Mouse (Mus musculus): ENCODE results near the gene Prkcd. TPM values are rescaled to one million over a fixed set of nuclear protein-coding genes. Genes with fewer than 3 reads are reported as not detected.
A peak's percentile ranks its signal among the peaks of the same experiment; 100 is the strongest.

Prkcd gene
- polyA plus RNA-seq, 1 experiment from 2014 or later: 14.7 TPM

GRCm38 (mm10) chr14:30594092-30594695 is 31.8 kb downstream of the Prkcd start:
- peak overlapping the region; percentile 37 for H3K27ac ChIP-seq
- H3K9ac ChIP-seq: no peak overlapping the region
- H3K4me1 ChIP-seq: peaks cover 18% of the 10 kb centered on the region
- H3K4me2 ChIP-seq: no peak overlapping the region
- no peaks in the 10 kb centered on the region for H3K36me3 ChIP-seq (replicated peaks)
- ATAC-seq (replicated peaks): peak; percentile 69
- H3K4me3 ChIP-seq: no peak overlapping the region
- H3K27me3 ChIP-seq (replicated peaks): no peaks in the 10 kb centered on the region
- WGBS: 18% methylated on average over 7 of the region's 7 CpGs
- H3K9me3 ChIP-seq: no peaks in the 10 kb centered on the region

- ATAC-seq (replicated peaks): peak; percentile 78
- WGBS: 32% methylated on average over 11 of the region's 11 CpGs
- H3K4me3 ChIP-seq: no peak overlapping the region
Observed at GRCm38 (mm10) chr14:30593279-30594091, 32.5 kb downstream of the Prkcd start.

GRCm38 (mm10) chr14:30591417-30591816 is 34.6 kb downstream of the Prkcd start:
- no peak for ATAC-seq (replicated peaks)
- peaks cover 30% of the 10 kb centered on the region for H3K4me1 ChIP-seq
- no peaks in the 10 kb centered on the region for H3K36me3 ChIP-seq (replicated peaks)
- H3K9ac ChIP-seq: no peak overlapping the region
- H3K4me3 ChIP-seq: no peak overlapping the region
- H3K27ac ChIP-seq: no peak overlapping the region
- H3K9me3 ChIP-seq: no peaks in the 10 kb centered on the region
- no peak overlapping the region for H3K4me2 ChIP-seq
- H3K27me3 ChIP-seq (replicated peaks): no peaks in the 10 kb centered on the region
- WGBS: 12% methylated on average over 6 of the region's 6 CpGs

More at GRCm38 (mm10) chr14:30593279-30594091, 32.5 kb downstream of the Prkcd start:
- H3K4me1 ChIP-seq: peaks cover 18% of the 10 kb centered on the region
- H3K9me3 ChIP-seq: no peaks in the 10 kb centered on the region
- peak overlapping the region; percentile 37 for H3K27ac ChIP-seq
- H3K4me2 ChIP-seq: no peak overlapping the region
- H3K36me3 ChIP-seq (replicated peaks): no peaks in the 10 kb centered on the region
- no peak overlapping the region for H3K9ac ChIP-seq
- H3K27me3 ChIP-seq (replicated peaks): no peaks in the 10 kb centered on the region

- ATAC-seq (replicated peaks): no peak
- 72% methylated on average over 7 of the region's 7 CpGs for WGBS
- Histone ChIP-seq H3K9ac (no peak overlapping the region), H3K4me1 (peaks cover 31% of the 10 kb centered on the region), H3K27ac (no peak overlapping the region), H3K36me3 (replicated peaks) (no peaks in the 10 kb centered on the region), H3K4me2 (no peak overlapping the region), H3K27me3 (replicated peaks) (no peaks in the 10 kb centered on the region), H3K9me3 (no peaks in the 10 kb centered on the region), H3K4me3 (no peak overlapping the region)
Observed at GRCm38 (mm10) chr14:30590918-30591317, 35.1 kb downstream of the Prkcd start.

- no peak overlapping the region for H3K9ac ChIP-seq
- H3K9me3 ChIP-seq: no peaks in the 10 kb centered on the region
- no peaks in the 10 kb centered on the region for H3K36me3 ChIP-seq (replicated peaks)
- H3K27ac ChIP-seq: no peak overlapping the region
- 72% methylated on average over 11 of the region's 11 CpGs for WGBS
- no peaks in the 10 kb centered on the region for H3K27me3 ChIP-seq (replicated peaks)
- no peak overlapping the region for H3K4me2 ChIP-seq
- peaks cover 31% of the 10 kb centered on the region for H3K4me1 ChIP-seq
- ATAC-seq (replicated peaks): no peak
- H3K4me3 ChIP-seq: no peak overlapping the region
Observed at GRCm38 (mm10) chr14:30590041-30590645, 35.9 kb downstream of the Prkcd start.

- Histone ChIP-seq H3K4me3 (no peak overlapping the region), H3K4me2 (no peak overlapping the region), H3K9ac (no peak overlapping the region), H3K9me3 (no peaks in the 10 kb centered on the region), H3K36me3 (replicated peaks) (no peaks in the 10 kb centered on the region), H3K27me3 (replicated peaks) (no peaks in the 10 kb centered on the region), H3K4me1 (peaks cover 16% of the 10 kb centered on the region), H3K27ac (peak overlapping the region; percentile 45)
- peak; percentile 77 for ATAC-seq (replicated peaks)
- 34% methylated on average over 7 of the region's 7 CpGs for WGBS
Observed at GRCm38 (mm10) chr14:30586780-30587461, 39.1 kb downstream of the Prkcd start.

GRCm38 (mm10) chr14:30585323-30585722 is 40.7 kb downstream of the Prkcd start:
- no peak overlapping the region for H3K27ac ChIP-seq
- no peak overlapping the region for H3K9ac ChIP-seq
- H3K4me1 ChIP-seq: peaks cover 16% of the 10 kb centered on the region
- WGBS: 87% methylated on average over 5 of the region's 5 CpGs
- H3K4me2 ChIP-seq: no peak overlapping the region
- H3K9me3 ChIP-seq: no peaks in the 10 kb centered on the region
- no peak overlapping the region for H3K4me3 ChIP-seq
- ATAC-seq (replicated peaks): no peak
- no peaks in the 10 kb centered on the region for H3K36me3 ChIP-seq (replicated peaks)
- H3K27me3 ChIP-seq (replicated peaks): no peaks in the 10 kb centered on the region

- Histone ChIP-seq H3K36me3 (replicated peaks) (no peaks in the 10 kb centered on the region), H3K9ac (no peak overlapping the region), H3K4me3 (no peak overlapping the region), H3K4me1 (peaks cover 16% of the 10 kb centered on the region), H3K9me3 (no peaks in the 10 kb centered on the region), H3K4me2 (no peak overlapping the region), H3K27ac (no peak overlapping the region), H3K27me3 (replicated peaks) (no peaks in the 10 kb centered on the region)
- no peak for ATAC-seq (replicated peaks)
- 47% methylated on average over 19 of the region's 19 CpGs for WGBS
Observed at GRCm38 (mm10) chr14:30584497-30585251, 41.3 kb downstream of the Prkcd start.

- Histone ChIP-seq H3K36me3 (replicated peaks) (no peaks in the 10 kb centered on the region), H3K9ac (no peak overlapping the region), H3K4me2 (no peak overlapping the region), H3K27ac (no peak overlapping the region), H3K4me1 (peaks cover 16% of the 10 kb centered on the region), H3K4me3 (no peak overlapping the region), H3K9me3 (no peaks in the 10 kb centered on the region), H3K27me3 (replicated peaks) (no peaks in the 10 kb centered on the region)
- 61% methylated on average over 2 of the region's 2 CpGs for WGBS
- ATAC-seq (replicated peaks): no peak
Observed at GRCm38 (mm10) chr14:30584077-30584476, 41.9 kb downstream of the Prkcd start.

GRCm38 (mm10) chr14:30581238-30581637 is 44.8 kb downstream of the Prkcd start:
- H3K36me3 ChIP-seq (replicated peaks): no peaks in the 10 kb centered on the region
- no peaks in the 10 kb centered on the region for H3K27me3 ChIP-seq (replicated peaks)
- H3K27ac ChIP-seq: no peak overlapping the region
- no peak overlapping the region for H3K4me2 ChIP-seq
- H3K4me3 ChIP-seq: no peak overlapping the region
- H3K9me3 ChIP-seq: no peaks in the 10 kb centered on the region
- H3K4me1 ChIP-seq: peaks cover 4% of the 10 kb centered on the region; the same call in 1 of the 2 replicates
- H3K9ac ChIP-seq: no peak overlapping the region
- WGBS: 71% methylated on average over 1 of the region's 1 CpGs
- no peak for ATAC-seq (replicated peaks)

- H3K36me3 ChIP-seq (replicated peaks): no peaks in the 10 kb centered on the region
- H3K4me1 ChIP-seq: peaks cover 4% of the 10 kb centered on the region; the same call in 1 of the 2 replicates
- H3K4me2 ChIP-seq: no peak overlapping the region
- no peak for ATAC-seq (replicated peaks)
- H3K27ac ChIP-seq: no peak overlapping the region
- H3K4me3 ChIP-seq: no peak overlapping the region
- H3K9ac ChIP-seq: no peak overlapping the region
- WGBS: 25% methylated on average over 5 of the region's 5 CpGs
- no peaks in the 10 kb centered on the region for H3K9me3 ChIP-seq
- no peaks in the 10 kb centered on the region for H3K27me3 ChIP-seq (replicated peaks)
Observed at GRCm38 (mm10) chr14:30579882-30580281, 46.1 kb downstream of the Prkcd start.

All from midbrain, embryonic 15.5 days (tissue).